Mouse (Mus musculus) c-Kit-negative CD71-positive TER-119-positive erythroid progenitor cells, embryonic 14.5 days (primary cell): ENCODE data around the gene Fgfr2.

Experiments
- DNase-seq: peaks from one replicate; pipeline ENCODE4 v3.0.0-alpha.2; 2013; ENCODE audit warnings: low read depth, low spot score

Gene Fgfr2

DNA sequence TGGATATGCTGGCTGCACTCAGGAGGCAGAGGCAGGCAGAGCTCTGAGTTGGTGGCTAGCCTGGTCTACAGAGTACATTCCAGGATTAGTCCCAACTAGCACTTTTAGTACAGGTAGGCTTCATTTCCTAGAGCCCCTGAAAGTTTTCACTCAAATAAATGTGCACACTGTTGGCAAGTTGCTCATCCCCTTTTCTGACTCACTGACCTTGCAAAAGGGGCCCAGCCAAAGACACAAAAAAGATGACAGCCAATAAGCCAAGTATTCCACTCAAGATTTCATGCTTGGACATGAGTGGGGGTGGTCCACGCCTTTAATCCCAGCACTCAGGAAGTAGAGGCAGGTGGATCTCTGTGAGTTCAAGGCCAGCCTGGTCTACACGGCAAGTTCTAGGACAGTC lies 541.7 kb downstream of the Fgfr2 start:
- DNase-seq = no peak

DNA sequence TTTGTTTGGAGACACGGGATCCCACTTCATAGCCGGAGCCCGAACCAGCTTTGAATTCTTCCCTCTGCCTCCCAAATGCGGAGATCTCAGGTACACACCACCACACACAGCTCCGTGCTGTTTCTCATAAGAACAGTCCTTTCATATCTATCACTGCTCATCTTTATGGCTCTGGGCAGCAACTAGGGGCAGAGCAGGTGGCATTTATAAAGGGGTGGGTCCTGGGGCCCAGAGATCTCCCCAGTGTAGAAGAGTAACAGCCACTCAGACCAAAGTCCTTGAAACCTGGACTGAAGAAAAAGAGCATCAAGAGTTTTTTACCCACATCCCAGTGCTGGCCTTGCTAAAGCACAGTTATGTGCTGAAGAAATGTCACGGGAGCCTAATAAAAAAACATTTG lies 542.6 kb downstream of the Fgfr2 start:
- no peak for DNase-seq

DNA sequence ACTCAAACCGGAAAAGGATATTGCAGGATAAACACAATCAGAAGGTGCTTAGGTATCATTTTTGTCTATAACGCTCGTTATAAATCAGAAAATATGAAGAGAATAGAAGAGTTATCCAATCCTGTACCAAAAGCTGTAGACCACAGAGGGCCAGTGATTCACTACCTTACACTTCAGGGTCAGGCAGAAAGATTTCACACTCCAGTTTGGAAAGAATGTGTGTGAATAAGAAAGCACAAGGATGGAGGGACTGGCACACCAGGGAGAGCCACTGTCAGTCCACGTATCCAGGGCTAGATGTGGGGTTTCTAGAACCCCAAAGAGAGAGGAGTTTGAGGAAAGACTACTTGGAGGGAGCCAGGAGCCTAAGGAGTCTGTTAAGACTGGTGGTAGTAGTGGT lies 546.3 kb downstream of the Fgfr2 start:
- no peak for DNase-seq

DNA sequence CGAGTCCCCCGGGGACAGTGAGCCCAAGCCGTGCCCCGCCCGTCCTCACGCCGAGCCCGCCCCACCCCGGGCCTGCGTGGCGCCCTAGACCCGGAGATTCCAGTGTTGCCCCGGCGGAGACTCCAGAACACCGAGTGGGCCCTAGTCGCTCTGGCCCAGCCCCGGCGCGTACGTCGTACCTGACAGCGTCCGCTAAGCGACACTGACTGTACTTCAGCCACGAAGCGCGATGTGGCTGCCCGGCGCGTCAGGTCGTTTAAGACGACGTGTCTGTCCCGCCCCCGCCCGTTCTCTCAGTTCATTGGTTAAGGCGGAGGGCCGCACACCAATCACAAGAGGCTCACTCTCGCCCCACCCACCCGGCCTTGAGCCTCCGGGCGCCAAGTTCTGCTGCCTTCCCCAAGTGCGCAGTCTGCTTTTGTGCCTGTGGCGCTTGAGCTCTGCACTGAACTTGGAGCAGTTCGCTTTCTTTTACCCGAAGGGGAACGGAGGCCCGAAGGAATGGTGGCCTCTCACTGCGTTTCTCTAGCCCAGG lies 547.0 kb downstream of the Fgfr2 start, which contains the start of gene Oat:
Oat (minus strand) TSS at position 283 of the 535 bp plus-strand sequence.
- peak; percentile 94 for DNase-seq

DNA sequence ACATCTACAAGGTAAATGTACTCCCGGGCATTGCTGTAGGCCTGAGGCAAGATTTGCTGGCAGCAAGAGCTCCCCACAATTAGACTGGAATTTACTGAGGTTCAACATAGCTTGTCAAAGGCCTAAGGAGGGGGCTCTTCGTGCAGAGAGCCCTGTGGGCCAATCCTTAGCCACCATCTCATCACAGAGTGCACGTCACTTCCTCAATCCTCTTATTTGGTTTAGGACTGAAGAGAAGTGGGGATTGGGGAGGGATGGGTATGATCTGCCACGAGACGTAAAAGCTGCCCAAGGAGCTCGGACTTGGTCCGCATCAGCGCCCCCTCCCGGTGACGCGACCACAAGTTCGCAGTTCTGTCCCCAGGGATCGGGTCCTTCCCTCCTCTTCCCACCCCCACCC lies 547.5 kb downstream of the Fgfr2 start:
- peak; percentile 71 for DNase-seq

DNA sequence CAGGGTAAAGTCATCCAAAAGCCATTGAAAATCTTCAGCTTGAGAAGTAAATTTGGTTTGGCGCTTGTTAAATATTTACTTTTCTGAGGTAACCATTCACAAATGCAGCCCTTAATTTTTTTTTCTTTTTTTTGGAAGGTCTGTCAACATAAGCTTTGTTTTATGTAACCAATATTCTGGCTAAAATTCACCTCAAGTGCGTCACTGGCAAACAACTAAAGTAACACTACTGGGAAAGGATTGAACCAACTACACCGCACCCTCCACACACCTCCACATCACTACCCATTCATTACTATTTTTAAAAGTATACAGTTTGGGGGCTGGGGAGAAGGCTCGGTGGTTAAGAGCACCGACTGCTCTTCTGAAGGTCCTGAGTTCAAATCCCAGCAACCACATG lies 548.5 kb downstream of the Fgfr2 start:
- DNase-seq = no peak

DNA sequence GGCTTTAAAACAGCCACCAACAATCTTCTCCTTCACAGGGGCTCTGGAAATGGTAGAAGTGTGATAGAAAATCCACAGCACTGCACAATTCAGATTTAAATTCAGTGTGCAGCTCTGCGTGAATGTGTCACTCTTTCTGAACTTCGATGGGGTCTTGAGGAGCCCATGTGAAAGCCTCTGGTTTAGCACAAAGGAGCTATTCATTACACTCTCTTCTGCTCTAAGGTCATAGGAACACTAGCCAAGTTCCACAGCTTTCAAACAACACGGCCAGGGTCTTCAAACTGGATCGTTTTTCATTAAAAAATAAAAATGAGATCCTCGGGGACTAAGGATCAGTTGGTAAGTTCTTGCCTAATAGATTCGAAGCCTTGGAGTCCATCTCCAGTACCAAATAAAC lies 549.9 kb downstream of the Fgfr2 start:
- DNase-seq = no peak

DNA sequence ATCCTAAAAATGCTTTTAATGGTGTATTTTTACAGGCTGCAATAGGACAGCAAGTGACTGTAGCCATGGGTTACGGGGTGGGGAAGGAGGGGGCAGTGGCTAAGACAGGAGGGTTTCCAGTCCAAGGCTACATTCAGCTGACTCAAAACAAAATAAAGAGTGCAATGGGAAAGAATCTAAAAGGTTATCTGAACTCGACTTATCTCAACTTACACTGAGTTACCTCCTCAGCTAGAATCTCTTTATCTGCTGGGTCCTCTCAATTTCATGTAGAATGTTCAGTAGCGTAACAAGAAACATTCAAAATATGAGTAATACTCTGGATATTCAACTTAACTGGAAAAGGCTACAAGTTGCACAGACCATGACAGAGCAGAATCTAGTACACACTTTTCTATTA lies 550.4 kb downstream of the Fgfr2 start:
- no peak for DNase-seq

DNA sequence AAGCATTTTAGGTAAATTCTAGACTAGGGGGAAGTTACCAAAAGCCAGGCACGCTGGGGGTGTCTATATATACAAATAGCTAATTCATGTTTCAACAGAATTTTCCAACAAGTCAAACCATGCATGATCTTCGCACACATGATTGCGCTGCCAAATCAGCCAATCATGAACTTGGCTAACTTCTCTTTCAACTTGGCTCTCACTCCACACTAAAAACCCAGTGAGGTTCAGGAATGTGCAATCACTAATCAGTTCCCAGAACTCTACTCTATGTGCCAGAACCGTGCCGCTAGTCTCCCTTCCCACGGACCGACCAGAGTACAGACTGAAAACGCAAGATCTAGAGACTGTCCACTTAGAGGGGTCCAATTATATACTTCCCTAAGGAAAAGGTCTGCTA lies 551.7 kb downstream of the Fgfr2 start:
- no peak for DNase-seq

DNA sequence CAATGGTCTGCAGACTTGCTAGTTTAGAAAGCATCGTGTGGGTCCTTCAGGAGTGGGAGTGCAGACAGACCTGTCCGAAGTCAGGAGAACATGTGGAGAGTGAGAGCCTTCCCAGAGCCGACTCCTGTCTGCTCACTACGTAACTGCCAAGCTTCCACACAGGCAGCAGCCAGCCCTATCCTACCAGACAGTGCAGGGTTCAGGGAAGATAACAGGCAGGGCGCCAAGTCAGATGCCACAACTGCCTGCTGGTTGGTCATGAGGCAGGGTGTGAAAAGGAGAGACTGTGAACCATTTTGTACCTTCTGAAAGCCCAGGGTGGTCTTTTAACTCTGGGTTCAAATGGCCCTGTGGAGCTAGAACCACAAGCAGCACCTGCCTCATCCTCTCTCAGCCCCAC lies 553.1 kb downstream of the Fgfr2 start:
- DNase-seq = no peak

DNA sequence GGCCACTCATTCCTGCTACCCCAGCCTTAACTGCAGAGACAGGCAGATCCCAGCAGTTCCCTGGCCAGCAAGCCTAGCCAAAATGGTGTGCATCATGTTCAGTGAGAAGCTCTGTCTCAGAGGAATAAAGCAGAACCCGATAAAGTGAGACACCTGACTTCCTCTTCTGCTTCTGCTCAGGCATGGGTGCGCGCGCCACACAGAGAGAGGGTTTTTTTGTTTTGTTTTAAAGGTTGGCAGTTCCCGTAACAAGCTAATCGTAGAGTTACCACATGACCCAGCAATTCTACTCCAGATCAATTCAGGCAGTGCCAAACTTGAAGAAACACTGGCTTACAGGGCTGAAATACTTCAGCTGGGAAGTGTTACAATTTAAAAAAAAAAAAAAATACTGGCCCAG lies 554.3 kb downstream of the Fgfr2 start:
- DNase-seq = no peak

DNA sequence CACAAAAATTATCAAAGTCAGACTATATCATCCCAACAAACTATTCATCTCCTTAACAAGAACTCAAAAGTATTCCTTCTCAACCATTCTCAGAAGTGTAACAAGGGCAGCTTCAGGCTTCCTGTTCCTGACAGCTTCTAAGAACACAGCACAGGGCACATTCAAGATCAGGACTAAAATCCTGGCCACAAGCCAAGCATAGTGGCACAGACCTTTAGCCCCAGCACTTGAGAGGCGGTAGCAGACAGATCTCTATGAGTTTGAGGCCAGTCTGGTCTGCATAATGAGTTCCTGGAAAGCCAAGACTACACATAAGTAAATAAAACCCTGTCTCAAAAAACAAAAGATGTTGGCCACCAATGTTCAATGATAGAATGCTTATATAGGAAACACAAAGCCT lies 557.3 kb downstream of the Fgfr2 start:
- no peak for DNase-seq

DNA sequence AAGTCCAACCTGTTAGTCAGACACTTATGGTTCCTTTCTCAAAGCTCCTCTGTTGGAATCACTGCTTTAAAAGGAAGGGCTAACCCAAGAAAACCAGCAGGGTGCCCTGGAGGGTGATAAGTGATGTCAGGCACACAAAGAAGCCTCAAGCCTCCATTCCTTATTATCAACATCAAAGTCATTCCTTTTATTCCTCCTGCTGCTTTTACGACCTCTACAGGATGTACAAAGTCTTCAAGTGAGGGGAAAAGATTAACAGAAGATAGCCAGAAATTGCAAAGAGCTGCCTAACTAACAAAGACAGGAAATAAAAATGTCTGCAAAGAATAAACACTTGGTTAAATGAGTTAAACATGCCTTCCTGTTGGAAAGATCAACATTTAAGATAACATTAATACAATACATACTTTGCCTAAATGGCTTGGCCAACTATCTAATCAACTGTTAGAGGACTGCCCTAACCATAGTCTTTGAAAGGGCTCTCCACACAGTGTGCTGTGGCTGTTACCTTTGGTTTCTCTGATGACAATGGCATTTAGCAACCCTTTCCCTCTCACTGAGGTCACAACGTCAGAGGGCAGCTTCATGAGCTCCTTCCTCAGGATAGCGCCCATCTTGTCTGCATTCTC lies 563.9 kb downstream of the Fgfr2 start:
- DNase-seq = no peak

DNA sequence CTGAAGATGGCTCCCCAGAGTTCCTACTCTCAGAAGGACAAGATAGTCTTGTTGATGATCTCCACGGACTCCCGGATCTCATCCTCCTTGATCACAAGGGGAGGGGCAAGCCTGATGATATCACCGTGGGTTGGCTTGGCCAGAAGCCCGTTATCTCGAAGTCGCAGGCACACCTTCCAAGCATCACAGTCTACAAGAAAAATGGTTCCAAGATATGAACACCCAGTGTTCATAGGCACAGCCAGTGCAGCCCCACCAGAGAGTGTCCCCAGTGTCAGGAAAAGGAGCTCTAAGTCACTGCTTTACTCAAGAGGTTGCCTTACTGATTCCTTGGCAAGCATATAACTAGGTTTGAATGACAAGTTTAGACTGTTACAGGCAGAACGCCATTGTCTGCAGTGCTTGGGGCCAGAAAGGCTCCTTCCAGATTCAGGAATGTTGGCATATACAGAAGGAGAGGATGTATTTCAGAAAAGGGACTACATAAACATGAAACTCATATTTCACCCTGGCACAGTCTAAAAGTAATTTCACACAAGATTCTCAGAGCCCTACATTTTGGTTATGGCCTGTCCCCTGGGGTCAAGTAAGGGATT lies 564.9 kb downstream of the Fgfr2 start:
- DNase-seq = no peak

DNA sequence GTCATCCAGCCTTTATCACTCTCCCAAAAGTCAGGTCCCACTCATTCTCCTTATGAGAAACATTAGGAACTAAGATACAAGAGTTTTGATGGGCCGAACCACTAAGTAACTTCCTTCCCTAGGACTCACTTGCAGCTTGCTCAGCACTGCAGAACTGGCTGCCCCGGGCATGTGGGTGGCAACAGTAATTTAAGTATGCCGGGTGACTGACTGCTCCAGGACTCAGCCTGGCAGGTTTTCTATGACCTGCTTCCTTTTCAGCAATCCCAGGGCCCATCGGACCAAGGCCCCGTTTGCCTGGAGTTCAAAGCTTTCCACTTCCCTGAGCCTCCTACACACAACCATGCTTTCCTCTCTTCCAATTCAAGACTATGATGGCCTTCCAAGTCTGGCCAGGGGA lies 566.6 kb downstream of the Fgfr2 start:
- DNase-seq = no peak

DNA sequence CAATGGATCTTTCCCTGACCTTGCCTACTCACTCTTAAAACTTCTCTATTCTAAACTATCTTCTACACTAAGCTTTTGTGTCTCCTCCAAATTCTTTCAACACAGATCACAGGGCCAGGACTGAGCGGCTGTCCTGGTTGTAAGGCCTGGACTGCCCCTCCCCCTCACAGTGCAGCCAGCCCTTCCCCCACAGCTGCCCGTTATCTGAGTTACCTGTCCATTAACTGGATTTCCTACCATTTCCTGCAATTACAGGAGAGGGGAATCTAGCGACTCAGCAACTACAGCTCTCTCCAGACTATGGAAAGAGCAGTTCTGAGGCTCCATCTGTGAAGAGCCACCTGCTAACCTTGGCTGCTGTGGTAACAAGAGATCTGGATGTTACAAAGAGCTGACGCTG lies 567.2 kb downstream of the Fgfr2 start:
- no peak for DNase-seq

DNA sequence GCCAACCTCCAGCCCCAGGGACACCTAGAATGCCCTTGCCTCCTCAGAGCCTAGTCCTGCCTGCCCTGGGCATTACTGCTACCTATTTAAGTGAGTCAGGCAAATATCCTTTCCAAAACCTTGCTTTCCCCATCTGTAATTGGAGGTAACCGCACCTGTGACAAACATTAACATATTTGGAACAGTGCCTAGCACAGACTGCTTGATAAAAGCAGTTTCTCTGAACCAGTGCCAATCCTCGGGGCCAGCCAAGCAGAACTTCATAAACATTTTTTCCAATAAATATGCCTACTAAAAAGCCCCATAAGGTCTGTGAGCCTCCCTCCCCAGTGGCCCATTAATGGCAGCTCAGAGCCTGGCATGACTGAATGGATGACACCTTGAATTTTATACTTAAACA lies 569.1 kb downstream of the Fgfr2 start:
- no peak for DNase-seq

DNA sequence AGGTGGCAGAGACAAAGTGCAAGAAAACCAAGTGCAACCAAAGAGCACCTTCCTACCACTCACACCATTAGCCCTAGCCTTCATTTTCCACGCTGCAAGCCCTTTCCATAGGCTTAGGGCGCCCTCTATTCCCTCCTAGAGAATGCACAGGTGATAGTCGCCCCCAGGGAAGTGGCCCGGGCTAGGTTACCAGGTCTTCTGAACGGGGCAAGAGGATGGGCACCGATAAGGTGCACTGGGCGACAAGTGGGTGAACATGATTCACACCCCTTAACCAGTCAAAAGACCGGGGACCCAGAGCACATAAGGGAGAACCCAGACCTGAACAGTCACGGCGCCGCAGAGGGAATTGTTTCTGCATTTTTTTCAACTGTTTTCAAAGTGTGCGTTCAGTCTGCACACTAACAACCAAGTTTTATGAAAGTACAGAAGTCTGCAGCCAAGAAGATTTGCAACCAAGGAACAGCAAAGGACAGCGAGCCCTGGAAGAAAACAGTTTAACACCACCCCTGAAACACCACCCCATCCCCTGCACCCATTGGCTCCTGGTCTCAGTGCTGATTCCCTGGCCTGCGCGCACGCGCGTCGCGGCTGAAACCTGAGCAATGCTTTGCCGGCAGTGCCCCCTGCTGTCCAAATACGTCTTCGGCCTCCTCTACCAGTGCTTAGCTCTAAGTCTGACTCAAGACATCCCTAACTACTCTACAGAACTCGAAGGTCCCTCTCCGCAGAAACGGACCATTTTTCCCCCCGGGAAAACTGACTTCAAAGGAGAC lies 571.6 kb downstream of the Fgfr2 start:
- peak; percentile 62 for DNase-seq

DNA sequence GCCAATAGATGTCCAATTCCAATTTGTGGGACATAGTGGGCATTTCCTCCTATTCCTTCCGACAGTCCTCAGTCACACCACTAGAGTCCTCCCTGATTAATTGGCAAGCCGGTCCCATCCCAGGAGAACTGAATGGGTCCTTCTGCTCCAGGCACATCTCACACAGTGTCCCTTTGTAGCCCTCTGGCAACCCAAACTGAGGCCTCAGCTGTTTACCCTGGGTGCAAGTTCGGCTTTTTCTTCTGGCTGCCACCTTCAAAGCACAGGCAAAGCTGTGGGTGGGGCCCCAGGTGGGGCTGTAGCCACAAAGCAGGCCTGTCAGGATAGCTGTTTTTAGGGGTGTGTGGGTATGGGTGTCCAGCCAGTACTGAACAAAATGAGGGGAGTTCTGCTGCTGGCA lies 576.0 kb downstream of the Fgfr2 start:
- DNase-seq = no peak

DNA sequence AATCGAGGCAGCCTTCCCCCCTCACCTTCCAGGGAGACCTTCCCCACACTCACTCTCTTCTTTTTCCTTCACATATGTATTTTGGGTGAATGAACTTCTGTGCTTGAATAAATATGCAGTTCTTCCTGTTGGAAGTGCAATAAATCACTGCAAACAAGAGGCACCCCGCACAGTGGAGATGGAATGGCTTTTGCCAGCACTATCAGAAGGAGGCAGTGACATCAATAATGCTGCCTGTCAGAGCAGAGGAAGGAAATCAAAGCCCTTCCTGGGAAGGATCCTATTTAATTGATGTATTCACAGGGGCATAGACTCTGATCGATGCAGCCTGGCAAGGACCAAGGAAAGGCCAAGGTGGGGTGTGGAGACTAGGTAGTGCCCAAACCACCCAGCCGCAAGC lies 580.7 kb downstream of the Fgfr2 start:
- DNase-seq = no peak

DNA sequence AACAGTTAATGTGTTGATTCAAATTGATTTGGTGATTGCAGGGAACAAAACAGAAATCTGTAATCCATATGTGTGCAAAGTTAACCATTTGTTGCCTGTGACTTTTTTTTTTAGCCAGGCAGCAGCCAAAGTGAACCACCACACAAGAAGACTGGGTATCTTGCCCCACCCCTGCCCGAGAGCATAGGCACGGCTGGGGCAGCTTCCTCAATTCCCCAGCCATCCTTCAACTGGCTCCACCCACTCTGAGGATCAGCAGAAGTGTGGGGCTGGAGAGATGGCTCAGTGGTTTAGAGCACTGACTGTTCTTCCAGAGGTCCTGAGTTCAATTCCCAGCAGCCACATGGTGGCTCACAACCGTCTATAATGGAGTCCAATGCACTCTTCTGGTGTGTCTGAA lies 581.6 kb downstream of the Fgfr2 start:
- no peak for DNase-seq

DNA sequence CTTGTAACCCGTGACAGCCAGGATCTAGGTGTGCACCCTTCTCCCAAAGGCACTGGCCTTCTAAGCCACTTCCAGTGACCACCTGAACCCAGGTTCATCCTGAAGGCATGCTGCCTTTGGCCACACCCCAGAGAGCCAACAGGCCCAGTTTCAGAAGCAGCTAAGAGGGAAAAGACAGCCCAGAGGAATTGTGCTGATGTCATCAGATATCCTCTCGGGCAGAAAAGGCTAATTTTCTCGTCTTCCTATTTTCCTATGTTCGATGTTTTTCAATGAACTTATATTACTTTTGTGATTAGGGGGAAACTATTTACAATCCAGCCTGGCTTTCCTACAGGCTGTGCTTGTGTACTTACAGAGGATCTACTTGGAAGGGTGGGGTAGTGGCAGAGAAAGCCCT lies 582.6 kb downstream of the Fgfr2 start:
- DNase-seq = no peak

DNA sequence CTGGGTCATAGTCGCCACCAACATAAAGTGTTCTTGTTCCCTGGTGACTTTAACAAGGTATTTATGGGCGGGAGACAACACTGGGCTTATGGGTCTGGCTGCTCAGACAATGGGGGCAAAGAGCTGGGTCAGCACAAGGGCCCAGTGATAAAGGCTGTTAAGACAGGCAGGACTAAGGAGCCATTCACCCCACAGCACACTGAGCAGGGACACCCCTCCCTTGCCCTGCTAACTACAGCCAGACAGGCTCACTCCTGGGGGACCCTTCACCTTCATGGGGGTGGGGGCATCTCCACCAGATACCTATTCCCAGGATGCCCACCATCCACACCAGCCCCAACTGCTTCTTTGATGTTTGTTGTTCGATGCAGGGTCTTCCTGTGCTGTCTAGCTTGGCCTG lies 593.9 kb downstream of the Fgfr2 start:
- DNase-seq = no peak
